Mouse (Mus musculus) thymus, adult 2 months (tissue): ENCODE results near the gene Eno2. TPM values are rescaled to one million over a fixed set of nuclear protein-coding genes. Genes with fewer than 3 reads are reported as not detected.

Source experiments
- DNase-seq: peaks from one replicate; pipeline ENCODE4 v3.0.0; 2021
- H3K27ac ChIP-seq: fragments of 200-500 bp; 2 replicates; pipeline ENCODE4 v1.5.1; 2012; ENCODE audit warnings: low read length, control low read depth; ENCODE audit not compliant: control insufficient read depth, insufficient read depth
- H3K27me3 ChIP-seq: fragments of 200-500 bp; 2 replicates; pipeline ENCODE4 v1.6.1; 2012; ENCODE audit warnings: mild to moderate bottlenecking, low read length, moderate library complexity, mixed read lengths; ENCODE audit not compliant: control insufficient read depth, insufficient read depth
- H3K36me3 ChIP-seq: fragments of 200-500 bp; 2 replicates; pipeline ENCODE4 v1.6.1; 2012; ENCODE audit warnings: mild to moderate bottlenecking, low read length, moderate library complexity; ENCODE audit not compliant: control insufficient read depth, insufficient read depth
- H3K4me1 ChIP-seq: fragments of 200-500 bp; replicated peaks from 2 replicates; pipeline ENCODE4 v1.6.1; 2012; ENCODE audit warnings: low read length; ENCODE audit not compliant: control insufficient read depth, insufficient read depth
- H3K4me3 ChIP-seq: fragments of 200-500 bp; 2 replicates; pipeline ENCODE4 v1.5.1; 2012; ENCODE audit warnings: mild to moderate bottlenecking, low read length, control low read depth, moderate library complexity; ENCODE audit not compliant: control insufficient read depth, insufficient read depth
- CTCF ChIP-seq: fragments of 200-500 bp; IDR thresholded peaks from 2 replicates; pipeline ENCODE4 v1.5.1; 2012; ENCODE audit warnings: mild to moderate bottlenecking, control low read depth, low read length, moderate library complexity, borderline replicate concordance; ENCODE audit not compliant: control insufficient read depth, poor library complexity, insufficient read depth; ENCODE audit errors: extremely low read depth
- POLR2A ChIP-seq: fragments of 200-500 bp; IDR thresholded peaks from 2 replicates; pipeline ENCODE4 v1.6.1; 2012; ENCODE audit warnings: mild to moderate bottlenecking, low read length, control low read depth, moderate library complexity; ENCODE audit not compliant: control insufficient read depth, poor library complexity, insufficient read depth; ENCODE audit errors: extremely low read depth
- WGBS: fragments of 180-500 bp; shearing (Covaris S2); methylation state at CpG from one replicate; pipeline ENCODE4 v1.1.7; 2018; 5-methylcytosine and 5-hydroxymethylcytosine counted together
- polyA plus RNA-seq: library from polyadenylated mRNA; depleted of rRNA; stranded (reverse); fragments of >200 nt; gene quantifications from 2 replicates; pipeline ENCODE4 v1.2.3, GENCODE M21; 2012

Gene Eno2
- polyA plus RNA-seq, 1 experiment = 12.9 TPM

- no peak for DNase-seq
- no peak for TF ChIP-seq CTCF
- TF ChIP-seq POLR2A = no peak
- Histone ChIP-seq H3K4me3 (peak overlapping the region; percentile 45; the same call in 1 of the 2 replicates), H3K27me3 (no peaks in the 10 kb centered on the region), H3K27ac (no peak overlapping the region), H3K36me3 (no peaks in the 10 kb centered on the region), H3K4me1 (peaks cover 20% of the 10 kb centered on the region)
- WGBS = 75% methylated on average over 19 of the region's 19 CpGs
Observed at GRCm38 (mm10) chr6:124767920-124768703, 1.4 kb downstream of the Eno2 start.

GRCm38 (mm10) chr6:124767536-124767919 is 1.9 kb downstream of the Eno2 start:
- H3K27me3 ChIP-seq = no peaks in the 10 kb centered on the region
- no peak overlapping the region for H3K27ac ChIP-seq
- H3K4me3 ChIP-seq = no peak overlapping the region
- DNase-seq = no peak
- TF ChIP-seq CTCF (no peak), POLR2A (no peak)
- peaks cover 20% of the 10 kb centered on the region for H3K4me1 ChIP-seq
- no peaks in the 10 kb centered on the region for H3K36me3 ChIP-seq
- 93% methylated on average over 4 of the region's 4 CpGs for WGBS

GRCm38 (mm10) chr6:124765951-124766350 is 3.5 kb downstream of the Eno2 start:
- peaks cover 20% of the 10 kb centered on the region for H3K4me1 ChIP-seq
- no peaks in the 10 kb centered on the region for H3K27me3 ChIP-seq
- TF ChIP-seq CTCF (no peak), POLR2A (no peak)
- no peak for DNase-seq
- H3K27ac ChIP-seq = no peak overlapping the region
- WGBS = 97% methylated on average over 7 of the region's 7 CpGs
- no peaks in the 10 kb centered on the region for H3K36me3 ChIP-seq
- H3K4me3 ChIP-seq = no peak overlapping the region

GRCm38 (mm10) chr6:124759259-124759658 is 10.2 kb downstream of the Eno2 start:
- Histone ChIP-seq H3K4me3 (no peak overlapping the region), H3K4me1 (peaks cover 7% of the 10 kb centered on the region; the same call in 1 of the 2 replicates), H3K27me3 (no peaks in the 10 kb centered on the region), H3K36me3 (no peaks in the 10 kb centered on the region), H3K27ac (no peak overlapping the region)
- TF ChIP-seq CTCF = peak; percentile 83
- TF ChIP-seq POLR2A = no peak
- peak; percentile 88 for DNase-seq
- under 1% methylated on average over 5 of the region's 5 CpGs for WGBS

GRCm38 (mm10) chr6:124758849-124759232 is 10.6 kb downstream of the Eno2 start:
- TF ChIP-seq POLR2A = no peak
- TF ChIP-seq CTCF = no peak
- no peak for DNase-seq
- 49% methylated on average over 2 of the region's 2 CpGs for WGBS
- Histone ChIP-seq H3K4me1 (peaks cover 7% of the 10 kb centered on the region; the same call in 1 of the 2 replicates), H3K4me3 (no peak overlapping the region), H3K36me3 (no peaks in the 10 kb centered on the region), H3K27ac (no peak overlapping the region), H3K27me3 (no peaks in the 10 kb centered on the region)

GRCm38 (mm10) chr6:124757909-124758848 is 11.3 kb downstream of the Eno2 start:
- no peaks in the 10 kb centered on the region for H3K36me3 ChIP-seq
- no peak for DNase-seq
- no peak for TF ChIP-seq CTCF
- no peak for TF ChIP-seq POLR2A
- peaks cover 7% of the 10 kb centered on the region; the same call in 1 of the 2 replicates for H3K4me1 ChIP-seq
- H3K4me3 ChIP-seq = no peak overlapping the region
- H3K27ac ChIP-seq = no peak overlapping the region
- whole genome bisulfite sequencing = 88% methylated on average over 5 of the region's 5 CpGs
- H3K27me3 ChIP-seq = no peaks in the 10 kb centered on the region
